In the genomic region with DNA sequence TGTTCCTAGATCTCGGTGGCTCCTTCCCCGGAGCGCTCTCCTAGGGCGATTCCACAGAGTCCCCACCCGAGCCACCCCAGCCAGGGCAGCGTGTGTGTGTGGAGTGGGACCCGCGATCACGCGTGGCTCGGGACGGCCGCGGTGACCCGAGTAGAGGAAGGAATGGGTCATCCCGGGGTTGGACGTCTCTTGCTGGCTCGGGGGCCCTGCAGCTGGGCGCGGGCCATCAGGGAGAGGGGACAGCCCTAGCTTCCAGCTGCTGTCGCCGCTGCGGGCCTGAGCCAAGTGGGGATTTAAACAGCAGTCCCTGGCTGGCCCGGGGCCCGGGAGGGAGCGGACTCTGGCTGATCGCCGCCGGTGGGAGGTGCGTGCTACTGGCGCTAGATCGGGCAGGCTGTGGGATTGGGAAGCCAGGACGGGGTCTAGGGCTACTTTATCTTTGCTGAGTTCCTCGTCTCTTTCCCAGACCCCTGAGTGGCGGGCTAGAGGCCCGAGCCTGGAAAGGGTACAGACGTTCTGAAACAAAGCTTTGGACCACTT, we compare ENCODE assay signal across 7 mouse cellular contexts. TPM values are rescaled to one million over a fixed set of nuclear protein-coding genes. Genes with fewer than 3 reads are reported as not detected.
A peak's percentile ranks its signal among the peaks of the same experiment; 100 is the strongest.
DNase-seq lines count a peak whose midpoint lies in the region; ATAC-seq and TF ChIP-seq lines count a peak whose summit lies in the region.

No protein-coding gene starts in this region.

- H3K4me1 ChIP-seq in embryonic facial prominence, embryonic 11.5 days (ENCODE audit: control insufficient read depth, insufficient read depth, low read length): no peaks in the 10 kb centered on the region
- H3K4me1 ChIP-seq in kidney, adult 2 months (ENCODE audit: control insufficient read depth, insufficient read depth, low read length): peaks cover 11% of the 10 kb centered on the region; the same call in 1 of the 2 replicates
- peaks cover 2% of the 10 kb centered on the region; the same call in 1 of the 2 replicates for H3K4me1 ChIP-seq in limb, embryonic 11.5 days (ENCODE audit: control insufficient read depth, insufficient read depth, low read length)
- peaks cover 48% of the 10 kb centered on the region for H3K4me1 ChIP-seq in midbrain, embryonic 13.5 days (replicated peaks)
- H3K4me1 ChIP-seq in spleen, adult 2 months (ENCODE audit: control insufficient read depth, insufficient read depth, insufficient read length): peaks cover 12% of the 10 kb centered on the region

- peak; percentile 87 for ATAC-seq in embryonic facial prominence, embryonic 11.5 days (replicated peaks; ENCODE audit: insufficient number of reproducible peaks, low FRiP score, low TSS enrichment, low read depth)
- ATAC-seq in limb, embryonic 11.5 days (ENCODE audit: insufficient number of reproducible peaks, low FRiP score, low TSS enrichment, low read depth): peak; percentile 74
- ATAC-seq in midbrain, embryonic 13.5 days: peak; percentile 83

- DNase-seq in adrenal gland, postnatal 25 days: peak; percentile 96
- DNase-seq in embryonic facial prominence, embryonic 11.5 days (ENCODE audit: low spot score): peak; percentile 77
- peak; percentile 96 to 99 for DNase-seq in heart, adult 18-20 months
- DNase-seq in kidney, adult 2 months: peak; percentile 96
- DNase-seq in limb, embryonic 11.5 days (ENCODE audit: low spot score): peak; percentile 87
- peak in 1 of 2 experiments; percentile 57 for DNase-seq in spleen, adult 2 months (ENCODE audit: low read depth in 1 of 2, low spot score in 2 of 2)

- H3K4me3 ChIP-seq in embryonic facial prominence, embryonic 11.5 days (ENCODE audit: low read depth, low read length): peak overlapping the region; percentile 91
- H3K4me3 ChIP-seq in kidney, adult 2 months (ENCODE audit: insufficient read depth, low read depth, low read length): peak overlapping the region; percentile 86
- peak overlapping the region; percentile 92 for H3K4me3 ChIP-seq in limb, embryonic 11.5 days (ENCODE audit: low read depth, low read length)
- H3K4me3 ChIP-seq in midbrain, embryonic 13.5 days (replicated peaks): peak overlapping the region; percentile 92
- H3K4me3 ChIP-seq in spleen, adult 2 months (ENCODE audit: extremely low read depth, insufficient read depth, insufficient read length): peak overlapping the region; percentile 93

- H3K27ac ChIP-seq in embryonic facial prominence, embryonic 11.5 days (replicated peaks; ENCODE audit: low read depth, low read length): peak overlapping the region; percentile 91
- H3K27ac ChIP-seq in kidney, adult 2 months (ENCODE audit: insufficient read depth, low read depth, low read length): peak overlapping the region; percentile 88
- peak overlapping the region; percentile 93 for H3K27ac ChIP-seq in limb, embryonic 11.5 days (replicated peaks; ENCODE audit: low read depth, low read length)
- peak overlapping the region; percentile 97 for H3K27ac ChIP-seq in midbrain, embryonic 13.5 days
- peak overlapping the region; percentile 93 for H3K27ac ChIP-seq in spleen, adult 2 months (ENCODE audit: insufficient read depth, low read length)

- no peaks in the 10 kb centered on the region for H3K27me3 ChIP-seq in embryonic facial prominence, embryonic 11.5 days (ENCODE audit: control insufficient read depth, insufficient read depth, low read length)
- no peaks in the 10 kb centered on the region for H3K27me3 ChIP-seq in kidney, adult 2 months (replicated peaks; ENCODE audit: control insufficient read depth, insufficient read depth, low read length)
- no peaks in the 10 kb centered on the region for H3K27me3 ChIP-seq in limb, embryonic 11.5 days (ENCODE audit: control insufficient read depth, insufficient read depth, low read length)
- no peaks in the 10 kb centered on the region for H3K27me3 ChIP-seq in midbrain, embryonic 13.5 days
- no peaks in the 10 kb centered on the region for H3K27me3 ChIP-seq in spleen, adult 2 months (ENCODE audit: control insufficient read depth, insufficient read depth, low read length)

- peak overlapping the region; percentile 97 for H3K9ac ChIP-seq in embryonic facial prominence, embryonic 11.5 days (replicated peaks; ENCODE audit: low read length)
- H3K9ac ChIP-seq in limb, embryonic 11.5 days (ENCODE audit: low read length): peak overlapping the region; percentile 98
- H3K9ac ChIP-seq in midbrain, embryonic 13.5 days (replicated peaks): peak overlapping the region; percentile 96

- no peak for TF ChIP-seq POLR2A in kidney, adult 2 months (IDR thresholded peaks at IDR 0.05; ENCODE audit: low read depth, low read length)
- TF ChIP-seq POLR2A in spleen, adult 2 months (IDR thresholded peaks at IDR 0.05; ENCODE audit: low read depth, low read length): no peak

- peak overlapping the region; percentile 57 for H3K4me2 ChIP-seq in embryonic facial prominence, embryonic 11.5 days (ENCODE audit: low read depth, low read length)
- H3K4me2 ChIP-seq in limb, embryonic 11.5 days (ENCODE audit: low read depth, severe bottlenecking): peak overlapping the region; percentile 59
- H3K4me2 ChIP-seq in midbrain, embryonic 13.5 days (replicated peaks): peak overlapping the region; percentile 75

- no peaks in the 10 kb centered on the region; the same call in 1 of the 2 replicates for H3K36me3 ChIP-seq in embryonic facial prominence, embryonic 11.5 days (replicated peaks; ENCODE audit: control insufficient read depth, insufficient read depth, low read depth, low read length)
- peaks cover 4% of the 10 kb centered on the region; the same call in 1 of the 2 replicates for H3K36me3 ChIP-seq in kidney, adult 2 months (ENCODE audit: control insufficient read depth, insufficient read depth, low read length)
- H3K36me3 ChIP-seq in limb, embryonic 11.5 days (ENCODE audit: control insufficient read depth, insufficient read depth, low read length): peaks cover 7% of the 10 kb centered on the region; the same call in 1 of the 2 replicates
- peaks cover 14% of the 10 kb centered on the region for H3K36me3 ChIP-seq in midbrain, embryonic 13.5 days
- H3K36me3 ChIP-seq in spleen, adult 2 months (ENCODE audit: control insufficient read depth, insufficient read depth, low read length): peaks cover 4% of the 10 kb centered on the region; the same call in 1 of the 2 replicates

- under 1% methylated on average over 36 of the region's 37 CpGs for WGBS in embryonic facial prominence, embryonic 11.5 days
- 2% methylated on average over 37 of the region's 37 CpGs for WGBS in kidney, adult 2 months
- WGBS in limb, embryonic 11.5 days: under 1% methylated on average over 36 of the region's 37 CpGs
- under 1% methylated on average over 33 of the region's 37 CpGs for WGBS in midbrain, embryonic 13.5 days
- WGBS in spleen, adult 2 months: under 1% methylated on average over 37 of the region's 37 CpGs

- TF ChIP-seq CTCF in kidney, adult 2 months (conservative IDR thresholded peaks at IDR 0.05; ENCODE audit: insufficient read depth, insufficient read length, low read depth, low read length): no peak
- TF ChIP-seq CTCF in spleen, adult 2 months (IDR thresholded peaks at IDR 0.05; ENCODE audit: extremely low read depth, insufficient read depth, insufficient read length, insufficient replicate concordance): no peak

- H3K9me3 ChIP-seq in embryonic facial prominence, embryonic 11.5 days (replicated peaks; ENCODE audit: control insufficient read depth, low read length): no peaks in the 10 kb centered on the region
- H3K9me3 ChIP-seq in limb, embryonic 11.5 days (ENCODE audit: control insufficient read depth, low read length): no peaks in the 10 kb centered on the region
- no peaks in the 10 kb centered on the region for H3K9me3 ChIP-seq in midbrain, embryonic 13.5 days

RNA-seq across cellular contexts. Expression of gene Cblb, which starts 0.8 kb away (rescaled TPM):
- 28.5 and 29.7 TPM in 2 replicates for total RNA-seq in adrenal gland, postnatal 25 days (2021)
- 30.0 and 31.2 TPM in 2 replicates for polyA plus RNA-seq in embryonic facial prominence, embryonic 11.5 days (2014; fragmentation: Nextera tagmentation; extraction: Ambion mirVana)
- total RNA-seq in heart, adult 18-20 months (2021): 10 to 100 TPM; 10.9 to 14.4 TPM
- 7.9 and 8.8 TPM in 2 replicates for polyA plus RNA-seq in kidney, adult 2 months (2012; rRNA removed)
- 33.1 and 38.6 TPM in 2 replicates for polyA plus RNA-seq in limb, embryonic 11.5 days (2014; fragmentation: Nextera tagmentation; extraction: Ambion mirVana)
- 19.2 and 20.1 TPM in 2 replicates for polyA plus RNA-seq in midbrain, embryonic 13.5 days (2015; fragmentation: Nextera tagmentation; extraction: Ambion mirVana)
- polyA plus RNA-seq in spleen, adult 2 months (2012; rRNA removed): 18.1 and 21.1 TPM in 2 replicates
